Mouse (Mus musculus): ENCODE measurements at regions not wholly inside any gene's neighbourhood (a gene's known extent, or its start where the extent isn't known, plus 50 kb on each side); places are given as distances from the start of the nearest gene placed in this dataset.
A peak's percentile ranks its signal among the peaks of the same experiment; 100 is the strongest.

- Histone ChIP-seq H3K4me1 (ENCODE audit: control insufficient read depth, insufficient read depth, low read depth, low read length) (peaks cover 3% of the 10 kb centered on the region; the same call in 1 of the 2 replicates), H3K4me3 (ENCODE audit: low read length) (no peak overlapping the region), H3K27me3 (replicated peaks; ENCODE audit: control insufficient read depth, insufficient read depth, low read length) (no peaks in the 10 kb centered on the region), H3K9me3 (ENCODE audit: control insufficient read depth, low read length) (no peaks in the 10 kb centered on the region), H3K27ac (ENCODE audit: low read depth, low read length) (peak overlapping the region; percentile 48; the same call in 1 of the 2 replicates), H3K9ac (ENCODE audit: low read depth, low read length) (0 out of 2 replicates have a peak overlapping the region, but pooled peaks have one; percentile 20), H3K4me2 (ENCODE audit: low read length) (peak overlapping the region; percentile 39), H3K36me3 (ENCODE audit: control insufficient read depth, insufficient read depth, low read length) (no peaks in the 10 kb centered on the region)
- 19% methylated on average over 13 of the region's 13 CpGs for WGBS
- peak; percentile 72 for ATAC-seq
Observed at GRCm38 (mm10) chr13:47666956-47667701, 544.7 kb downstream of the Rnf144b start.

- ATAC-seq = no peak
- Histone ChIP-seq H3K27me3 (replicated peaks; ENCODE audit: control insufficient read depth, insufficient read depth, low read length) (no peaks in the 10 kb centered on the region), H3K9me3 (ENCODE audit: control insufficient read depth, low read length) (no peaks in the 10 kb centered on the region), H3K36me3 (ENCODE audit: control insufficient read depth, insufficient read depth, low read length) (no peaks in the 10 kb centered on the region), H3K27ac (ENCODE audit: low read depth, low read length) (no peak overlapping the region), H3K4me1 (ENCODE audit: control insufficient read depth, insufficient read depth, low read depth, low read length) (no peaks in the 10 kb centered on the region), H3K4me3 (ENCODE audit: low read length) (no peak overlapping the region), H3K4me2 (ENCODE audit: low read length) (no peak overlapping the region), H3K9ac (ENCODE audit: low read depth, low read length) (no peak overlapping the region)
- 70% methylated on average over 3 of the region's 3 CpGs for WGBS
Observed at GRCm38 (mm10) chr13:47688131-47688530, 565.7 kb downstream of the Rnf144b start.

GRCm38 (mm10) chr13:47693815-47694214 lies 567.2 kb upstream of the Id4 start:
- Histone ChIP-seq H3K36me3 (ENCODE audit: control insufficient read depth, insufficient read depth, low read length) (no peaks in the 10 kb centered on the region), H3K9me3 (ENCODE audit: control insufficient read depth, low read length) (no peaks in the 10 kb centered on the region), H3K4me1 (ENCODE audit: control insufficient read depth, insufficient read depth, low read depth, low read length) (no peaks in the 10 kb centered on the region), H3K4me2 (ENCODE audit: low read length) (no peak overlapping the region), H3K27me3 (replicated peaks; ENCODE audit: control insufficient read depth, insufficient read depth, low read length) (no peaks in the 10 kb centered on the region), H3K4me3 (ENCODE audit: low read length) (no peak overlapping the region), H3K9ac (ENCODE audit: low read depth, low read length) (no peak overlapping the region), H3K27ac (ENCODE audit: low read depth, low read length) (no peak overlapping the region)
- 83% methylated on average over 14 of the region's 14 CpGs for WGBS
- no peak for ATAC-seq

GRCm38 (mm10) chr13:47695877-47696276 lies 565.2 kb upstream of the Id4 start:
- Histone ChIP-seq H3K27me3 (replicated peaks; ENCODE audit: control insufficient read depth, insufficient read depth, low read length) (no peaks in the 10 kb centered on the region), H3K9me3 (ENCODE audit: control insufficient read depth, low read length) (no peaks in the 10 kb centered on the region), H3K4me1 (ENCODE audit: control insufficient read depth, insufficient read depth, low read depth, low read length) (no peaks in the 10 kb centered on the region), H3K9ac (ENCODE audit: low read depth, low read length) (no peak overlapping the region), H3K36me3 (ENCODE audit: control insufficient read depth, insufficient read depth, low read length) (no peaks in the 10 kb centered on the region), H3K4me3 (ENCODE audit: low read length) (no peak overlapping the region), H3K27ac (ENCODE audit: low read depth, low read length) (no peak overlapping the region), H3K4me2 (ENCODE audit: low read length) (no peak overlapping the region)
- WGBS = 90% methylated on average over 2 of the region's 2 CpGs
- no peak for ATAC-seq

GRCm38 (mm10) chr13:47700556-47700955 lies 560.5 kb upstream of the Id4 start:
- WGBS = 62% methylated on average over 3 of the region's 3 CpGs
- ATAC-seq = no peak
- H3K36me3 ChIP-seq (ENCODE audit: control insufficient read depth, insufficient read depth, low read length) = no peaks in the 10 kb centered on the region

GRCm38 (mm10) chr13:47707961-47708609 lies 552.9 kb upstream of the Id4 start:
- H3K4me3 ChIP-seq (ENCODE audit: low read length) = no peak overlapping the region
- peak; percentile 94 for ATAC-seq
- WGBS = 37% methylated on average over 18 of the region's 18 CpGs
- H3K36me3 ChIP-seq (ENCODE audit: control insufficient read depth, insufficient read depth, low read length) = no peaks in the 10 kb centered on the region
- H3K4me1 ChIP-seq (ENCODE audit: control insufficient read depth, insufficient read depth, low read depth, low read length) = no peaks in the 10 kb centered on the region
- H3K27me3 ChIP-seq (replicated peaks; ENCODE audit: control insufficient read depth, insufficient read depth, low read length) = 0 out of 2 replicates have a peak, but pooled peaks cover 2% of the 10 kb centered on the region
- no peak overlapping the region for H3K9ac ChIP-seq (ENCODE audit: low read depth, low read length)
- no peak overlapping the region for H3K4me2 ChIP-seq (ENCODE audit: low read length)
- H3K27ac ChIP-seq (ENCODE audit: low read depth, low read length) = no peak overlapping the region
- no peaks in the 10 kb centered on the region for H3K9me3 ChIP-seq (ENCODE audit: control insufficient read depth, low read length)

More at GRCm38 (mm10) chr13:47700556-47700955, 560.5 kb upstream of the Id4 start:
- H3K4me2 ChIP-seq (ENCODE audit: low read length) = no peak overlapping the region
- H3K27me3 ChIP-seq (replicated peaks; ENCODE audit: control insufficient read depth, insufficient read depth, low read length) = no peaks in the 10 kb centered on the region
- no peaks in the 10 kb centered on the region for H3K4me1 ChIP-seq (ENCODE audit: control insufficient read depth, insufficient read depth, low read depth, low read length)
- H3K9me3 ChIP-seq (ENCODE audit: control insufficient read depth, low read length) = no peaks in the 10 kb centered on the region
- H3K9ac ChIP-seq (ENCODE audit: low read depth, low read length) = no peak overlapping the region
- H3K27ac ChIP-seq (ENCODE audit: low read depth, low read length) = no peak overlapping the region
- H3K4me3 ChIP-seq (ENCODE audit: low read length) = no peak overlapping the region

GRCm38 (mm10) chr13:47709323-47709722 lies 551.7 kb upstream of the Id4 start:
- Histone ChIP-seq H3K4me3 (ENCODE audit: low read length) (no peak overlapping the region), H3K4me1 (ENCODE audit: control insufficient read depth, insufficient read depth, low read depth, low read length) (no peaks in the 10 kb centered on the region), H3K9ac (ENCODE audit: low read depth, low read length) (no peak overlapping the region), H3K4me2 (ENCODE audit: low read length) (no peak overlapping the region), H3K27ac (ENCODE audit: low read depth, low read length) (no peak overlapping the region), H3K27me3 (replicated peaks; ENCODE audit: control insufficient read depth, insufficient read depth, low read length) (0 out of 2 replicates have a peak, but pooled peaks cover 2% of the 10 kb centered on the region), H3K36me3 (ENCODE audit: control insufficient read depth, insufficient read depth, low read length) (no peaks in the 10 kb centered on the region), H3K9me3 (ENCODE audit: control insufficient read depth, low read length) (no peaks in the 10 kb centered on the region)
- WGBS = 92% methylated on average over 3 of the region's 3 CpGs
- ATAC-seq = no peak

- no peak overlapping the region for H3K4me2 ChIP-seq (ENCODE audit: low read length)
- no peaks in the 10 kb centered on the region for H3K36me3 ChIP-seq (ENCODE audit: control insufficient read depth, insufficient read depth, low read length)
Observed at GRCm38 (mm10) chr13:47712507-47712906, 548.5 kb upstream of the Id4 start.

GRCm38 (mm10) chr13:47716265-47716664 lies 544.8 kb upstream of the Id4 start:
- 68% methylated on average over 4 of the region's 4 CpGs for WGBS
- Histone ChIP-seq H3K4me2 (ENCODE audit: low read length) (no peak overlapping the region), H3K27ac (ENCODE audit: low read depth, low read length) (no peak overlapping the region), H3K4me3 (ENCODE audit: low read length) (no peak overlapping the region), H3K9ac (ENCODE audit: low read depth, low read length) (no peak overlapping the region), H3K4me1 (ENCODE audit: control insufficient read depth, insufficient read depth, low read depth, low read length) (no peaks in the 10 kb centered on the region), H3K36me3 (ENCODE audit: control insufficient read depth, insufficient read depth, low read length) (no peaks in the 10 kb centered on the region), H3K9me3 (ENCODE audit: control insufficient read depth, low read length) (no peaks in the 10 kb centered on the region), H3K27me3 (replicated peaks; ENCODE audit: control insufficient read depth, insufficient read depth, low read length) (no peaks in the 10 kb centered on the region)
- ATAC-seq = no peak

More at GRCm38 (mm10) chr13:47712507-47712906, 548.5 kb upstream of the Id4 start:
- H3K27me3 ChIP-seq (replicated peaks; ENCODE audit: control insufficient read depth, insufficient read depth, low read length) = 0 out of 2 replicates have a peak, but pooled peaks cover 2% of the 10 kb centered on the region
- no peaks in the 10 kb centered on the region for H3K9me3 ChIP-seq (ENCODE audit: control insufficient read depth, low read length)
- no peak overlapping the region for H3K27ac ChIP-seq (ENCODE audit: low read depth, low read length)
- H3K4me1 ChIP-seq (ENCODE audit: control insufficient read depth, insufficient read depth, low read depth, low read length) = no peaks in the 10 kb centered on the region
- ATAC-seq = no peak
- 93% methylated on average over 4 of the region's 4 CpGs for WGBS
- H3K9ac ChIP-seq (ENCODE audit: low read depth, low read length) = no peak overlapping the region
- no peak overlapping the region for H3K4me3 ChIP-seq (ENCODE audit: low read length)

All from hindbrain, embryonic 16.5 days (tissue).